Mouse (Mus musculus) limb, embryonic 15.5 days (tissue): ENCODE data around the gene Snx33. TPM values are rescaled to one million over a fixed set of nuclear protein-coding genes. Genes with fewer than 3 reads are reported as not detected.
A peak's percentile ranks its signal among the peaks of the same experiment; 100 is the strongest.
"Not testable (repeated sequence)": the region's sequence is repeated elsewhere in the genome, so short reads cannot be mapped to it uniquely, and the experiment has no call there.

Experiments
- ATAC-seq: fragments of 200-750 bp; cut with Nextera tagmentation; 2 replicates; pipeline ENCODE4 v1.8.0; 2017; ENCODE audit warnings: low read depth, moderate TSS enrichment; ENCODE audit not compliant: insufficient number of reproducible peaks, low FRiP score, low TSS enrichment
- H3K27ac ChIP-seq: fragments of 300-500 bp; sonication (generic); 2 replicates; pipeline ENCODE4 v1.5.1; 2015; ENCODE audit warnings: moderate library complexity, mild to moderate bottlenecking, inconsistent platforms
- H3K27me3 ChIP-seq: fragments of 300-500 bp; sonication (generic); 2 replicates; pipeline ENCODE4 v1.6.1; 2015; ENCODE audit warnings: inconsistent platforms
- H3K36me3 ChIP-seq: fragments of 300-500 bp; sonication (generic); 2 replicates; pipeline ENCODE4 v1.6.1; 2015; ENCODE audit warnings: inconsistent platforms
- H3K4me1 ChIP-seq: fragments of 300-500 bp; sonication (generic); 2 replicates; pipeline ENCODE4 v1.6.1; 2015; ENCODE audit warnings: inconsistent platforms
- H3K4me2 ChIP-seq: fragments of 300-500 bp; sonication (generic); 2 replicates; pipeline ENCODE4 v1.6.1; 2015; ENCODE audit warnings: mild to moderate bottlenecking, inconsistent platforms
- H3K4me3 ChIP-seq: fragments of 300-500 bp; sonication (generic); 2 replicates; pipeline ENCODE4 v1.5.1; 2015; ENCODE audit warnings: mild to moderate bottlenecking, inconsistent platforms
- H3K9ac ChIP-seq: fragments of 300-500 bp; sonication (generic); 2 replicates; pipeline ENCODE4 v1.6.1; 2015; ENCODE audit warnings: inconsistent platforms
- H3K9me3 ChIP-seq: fragments of 300-500 bp; sonication (generic); 2 replicates; pipeline ENCODE4 v1.6.1; 2016; ENCODE audit warnings: inconsistent platforms
- WGBS: fragments of 180-500 bp; shearing (Covaris S2); methylation state at CpG from one replicate; pipeline ENCODE4 v1.1.7; 2015; 5-methylcytosine and 5-hydroxymethylcytosine counted together
- polyA plus RNA-seq: library from polyadenylated mRNA; unstranded; fragments of >200 nt; fragmentation: Nextera tagmentation; extraction: Ambion mirVana; gene quantifications from 2 replicates; pipeline ENCODE4 v1.2.1, GENCODE M21; 2015

Snx33 gene
- polyA plus RNA-seq, 1 experiment from 2014 or later = 10.9 TPM

- not testable (repeated sequence) for ATAC-seq, H3K4me3 ChIP-seq, H3K9ac ChIP-seq, H3K4me2 ChIP-seq, H3K9me3 ChIP-seq, H3K4me1 ChIP-seq, H3K36me3 ChIP-seq, H3K27ac ChIP-seq, H3K27me3 ChIP-seq
- WGBS = 25% methylated on average over 3 of the region's 3 CpGs
Measured at GRCm38 (mm10) chr9:56947481-56947880, 19.3 kb upstream of the Snx33 start.

- Histone ChIP-seq H3K9ac (peak overlapping the region; percentile 69), H3K9me3 (no peaks in the 10 kb centered on the region), H3K4me2 (peak overlapping the region; percentile 74), H3K36me3 (no peaks in the 10 kb centered on the region), H3K27ac (peak overlapping the region; percentile 95), H3K4me3 (peak overlapping the region; percentile 81), H3K27me3 (no peaks in the 10 kb centered on the region), H3K4me1 (peaks cover 14% of the 10 kb centered on the region)
- WGBS = under 1% methylated on average over 7 of the region's 7 CpGs
- no peak for ATAC-seq
Measured at GRCm38 (mm10) chr9:56938374-56938773, 10.2 kb upstream of the Snx33 start.

- H3K27ac ChIP-seq = peak within 1 kb of the TSS; percentile 95
- H3K4me1 ChIP-seq = peaks cover 14% of the 10 kb centered on the region
- WGBS = under 1% methylated on average over 73 of the region's 73 CpGs
- H3K4me2 ChIP-seq = peak within 1 kb of the TSS; percentile 74
- peak; percentile 88 for ATAC-seq
- H3K4me3 ChIP-seq = peak within 1 kb of the TSS; percentile 81
- no peaks in the 10 kb centered on the region for H3K9me3 ChIP-seq
- no peaks in the 10 kb centered on the region for H3K36me3 ChIP-seq
- H3K9ac ChIP-seq = peak within 1 kb of the TSS; percentile 69
- no peaks in the 10 kb centered on the region for H3K27me3 ChIP-seq
Measured at GRCm38 (mm10) chr9:56937223-56938160, 9.3 kb upstream of the Snx33 start, which contains the start of gene Imp3. TSS of gene Imp3 (plus strand) at chr9:56937475.

- H3K4me2 ChIP-seq = peak overlapping the region; percentile 61
- H3K9me3 ChIP-seq = no peaks in the 10 kb centered on the region
- H3K4me1 ChIP-seq = peaks cover 14% of the 10 kb centered on the region
- H3K36me3 ChIP-seq = no peaks in the 10 kb centered on the region
- 20% methylated on average over 6 of the region's 6 CpGs for WGBS
- H3K4me3 ChIP-seq = peak overlapping the region; percentile 81
- H3K27me3 ChIP-seq = no peaks in the 10 kb centered on the region
- ATAC-seq = no peak
- H3K27ac ChIP-seq = peak overlapping the region; percentile 95; the same call in 1 of the 2 replicates
- H3K9ac ChIP-seq = no peak overlapping the region
Measured at GRCm38 (mm10) chr9:56936861-56937222, 8.7 kb upstream of the Snx33 start.

- Histone ChIP-seq H3K4me2 (no peak overlapping the region), H3K27me3 (no peaks in the 10 kb centered on the region), H3K4me1 (peaks cover 21% of the 10 kb centered on the region), H3K4me3 (no peak overlapping the region), H3K9me3 (no peaks in the 10 kb centered on the region), H3K9ac (no peak overlapping the region), H3K36me3 (no peaks in the 10 kb centered on the region), H3K27ac (no peak overlapping the region)
- WGBS = 90% methylated on average over 1 of the region's 1 CpGs
- ATAC-seq = no peak
Measured at GRCm38 (mm10) chr9:56930556-56930955, 2.4 kb upstream of the Snx33 start.

- no peaks in the 10 kb centered on the region for H3K9me3 ChIP-seq
- H3K4me2 ChIP-seq = no peak overlapping the region
- 55% methylated on average over 4 of the region's 4 CpGs for WGBS
- peaks cover 32% of the 10 kb centered on the region for H3K4me1 ChIP-seq
- ATAC-seq = no peak
- H3K9ac ChIP-seq = no peak overlapping the region
- H3K4me3 ChIP-seq = no peak overlapping the region
- H3K36me3 ChIP-seq = no peaks in the 10 kb centered on the region
- H3K27ac ChIP-seq = no peak overlapping the region
- H3K27me3 ChIP-seq = no peaks in the 10 kb centered on the region
Measured at GRCm38 (mm10) chr9:56929496-56929895, 1.3 kb upstream of the Snx33 start.

- Histone ChIP-seq H3K27ac (peak overlapping the region; percentile 98), H3K36me3 (peaks cover 5% of the 10 kb centered on the region; the same call in 1 of the 2 replicates), H3K9ac (peak overlapping the region; percentile 80), H3K4me2 (peak overlapping the region; percentile 72), H3K4me1 (peaks cover 51% of the 10 kb centered on the region), H3K4me3 (peak overlapping the region; percentile 70), H3K27me3 (no peaks in the 10 kb centered on the region), H3K9me3 (no peaks in the 10 kb centered on the region)
- peak; percentile 27; the same call in 1 of the 2 replicates for ATAC-seq
- under 1% methylated on average over 35 of the region's 35 CpGs for WGBS
Measured at GRCm38 (mm10) chr9:56927191-56928012, 769 bp downstream of the Snx33 start.

GRCm38 (mm10) chr9:56926387-56926786 lies 1.8 kb downstream of the Snx33 start:
- no peaks in the 10 kb centered on the region for H3K27me3 ChIP-seq
- H3K4me1 ChIP-seq = peaks cover 51% of the 10 kb centered on the region
- no peaks in the 10 kb centered on the region for H3K9me3 ChIP-seq
- no peak overlapping the region for H3K9ac ChIP-seq
- H3K27ac ChIP-seq = peak overlapping the region; percentile 98
- WGBS = 79% methylated on average over 10 of the region's 10 CpGs
- H3K4me2 ChIP-seq = peak overlapping the region; percentile 72
- H3K36me3 ChIP-seq = peaks cover 15% of the 10 kb centered on the region
- no peak for ATAC-seq
- H3K4me3 ChIP-seq = peak overlapping the region; percentile 70

- Histone ChIP-seq H3K4me3 (peak overlapping the region; percentile 70), H3K9ac (no peak overlapping the region)
Measured at GRCm38 (mm10) chr9:56926025-56926360, 2.2 kb downstream of the Snx33 start.

GRCm38 (mm10) chr9:56925291-56926024 lies 2.7 kb downstream of the Snx33 start:
- H3K36me3 ChIP-seq = peaks cover 16% of the 10 kb centered on the region
- H3K27me3 ChIP-seq = no peaks in the 10 kb centered on the region
- 85% methylated on average over 26 of the region's 26 CpGs for WGBS
- H3K4me2 ChIP-seq = peak overlapping the region; percentile 72
- ATAC-seq = no peak
- H3K4me1 ChIP-seq = peaks cover 51% of the 10 kb centered on the region
- H3K27ac ChIP-seq = 0 out of 2 replicates have a peak overlapping the region, but pooled peaks have one; percentile 38
- peak overlapping the region; percentile 38 for H3K4me3 ChIP-seq
- H3K9me3 ChIP-seq = no peaks in the 10 kb centered on the region
- 0 out of 2 replicates have a peak overlapping the region, but pooled peaks have one; percentile 39 for H3K9ac ChIP-seq

More at GRCm38 (mm10) chr9:56926025-56926360, 2.2 kb downstream of the Snx33 start:
- ATAC-seq = no peak
- peak overlapping the region; percentile 72 for H3K4me2 ChIP-seq
- H3K27ac ChIP-seq = 0 out of 2 replicates have a peak overlapping the region, but pooled peaks have one; percentile 98
- no peaks in the 10 kb centered on the region for H3K27me3 ChIP-seq
- H3K36me3 ChIP-seq = peaks cover 16% of the 10 kb centered on the region
- peaks cover 51% of the 10 kb centered on the region for H3K4me1 ChIP-seq
- 92% methylated on average over 10 of the region's 10 CpGs for WGBS
- no peaks in the 10 kb centered on the region for H3K9me3 ChIP-seq

GRCm38 (mm10) chr9:56924651-56925027 lies 3.5 kb downstream of the Snx33 start:
- peaks cover 51% of the 10 kb centered on the region for H3K4me1 ChIP-seq
- H3K9ac ChIP-seq = peak overlapping the region; percentile 39
- whole genome bisulfite sequencing = 14% methylated on average over 7 of the region's 7 CpGs

More at GRCm38 (mm10) chr9:56924651-56925027, 3.5 kb downstream of the Snx33 start:
- H3K4me3 ChIP-seq = peak overlapping the region; percentile 38
- H3K9me3 ChIP-seq = no peaks in the 10 kb centered on the region
- no peaks in the 10 kb centered on the region for H3K27me3 ChIP-seq
- no peak for ATAC-seq
- H3K4me2 ChIP-seq = peak overlapping the region; percentile 72
- peaks cover 23% of the 10 kb centered on the region for H3K36me3 ChIP-seq
- H3K27ac ChIP-seq = peak overlapping the region; percentile 44; the same call in 1 of the 2 replicates
